Mouse (Mus musculus): ENCODE results near the gene Zmiz1. TPM values are rescaled to one million over a fixed set of nuclear protein-coding genes. Genes with fewer than 3 reads are reported as not detected.

Gene Zmiz1
- total RNA-seq, 2 experiments from 2014 or later, result 27.4 to 34.5 TPM

DNA sequence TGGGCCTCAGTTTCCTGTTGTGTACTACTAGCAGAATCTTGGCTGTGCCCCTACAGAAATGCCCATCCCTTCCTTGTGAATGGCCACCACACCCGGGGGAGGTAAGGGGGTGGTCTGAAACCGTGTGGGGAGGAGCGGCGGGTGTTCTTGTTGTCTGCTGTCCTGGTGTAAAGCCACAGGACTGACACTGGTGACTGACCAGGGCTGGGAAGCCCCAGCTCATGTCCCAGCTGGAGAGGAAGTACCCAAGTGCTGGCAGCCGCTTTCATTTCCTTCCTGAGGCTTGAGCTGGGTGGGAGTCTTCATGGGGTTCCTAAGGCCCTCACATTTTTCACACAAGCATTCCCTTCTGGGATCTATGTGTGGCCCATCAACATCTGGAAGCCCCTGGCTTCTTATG lies 155.7 kb downstream of the Zmiz1 start:
- H3K27ac ChIP-seq, result peak overlapping the region; percentile 9; the same call in 1 of the 2 replicates
- no peak for TF ChIP-seq CTCF (IDR thresholded peaks at IDR 0.05)

DNA sequence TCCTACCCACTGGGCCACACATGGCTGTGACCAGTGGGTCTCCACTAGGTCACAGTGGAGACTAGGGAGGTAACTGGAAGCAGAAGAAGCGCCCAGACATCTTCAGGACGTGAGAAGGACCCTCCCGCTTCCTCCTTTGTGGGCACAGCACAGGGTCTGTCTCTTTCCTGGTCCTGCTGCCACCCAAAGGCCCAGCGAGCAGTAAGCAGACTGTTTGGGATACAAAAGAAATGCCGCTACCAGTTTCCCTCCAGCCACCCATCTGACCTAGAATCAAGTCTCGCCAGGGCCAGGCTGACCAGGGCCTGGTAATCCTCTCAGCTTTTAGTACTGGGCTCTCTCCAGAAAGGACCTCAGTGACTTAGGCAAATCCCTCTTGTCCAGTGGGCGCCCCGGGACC lies 156.6 kb downstream of the Zmiz1 start:
- no peak overlapping the region; the same call in 1 of the 2 replicates for H3K27ac ChIP-seq
- DNase-seq, result no peak
- no peak overlapping the region for H3K4me3 ChIP-seq
- no peak for TF ChIP-seq CTCF (IDR thresholded peaks at IDR 0.05)
- intact Hi-C loops (cut with DNase I), result no loop called here

More for the DNA sequence above, 155.7 kb downstream of the Zmiz1 start:
- intact Hi-C loops (cut with DNase I), result no loop called here
- H3K4me3 ChIP-seq, result peak overlapping the region; percentile 9; the same call in 1 of the 2 replicates
- DNase-seq, result no peak

- TF ChIP-seq CTCF (IDR thresholded peaks at IDR 0.05), result no peak
- intact Hi-C loops (cut with DNase I), result no loop called here
- H3K4me3 ChIP-seq, result no peak overlapping the region
- DNase-seq, result no peak
- no peak overlapping the region for H3K27ac ChIP-seq
Observed at GRCm38 (mm10) chr14:25616009-25616723, 157.2 kb downstream of the Zmiz1 start.

GRCm38 (mm10) chr14:25617264-25617663 lies 158.3 kb downstream of the Zmiz1 start:
- no peak for DNase-seq
- no peak for TF ChIP-seq CTCF (IDR thresholded peaks at IDR 0.05)
- Histone ChIP-seq H3K27ac (no peak overlapping the region), H3K4me3 (no peak overlapping the region)
- intact Hi-C loops (cut with DNase I), result no loop called here

GRCm38 (mm10) chr14:25619066-25619762 lies 160.2 kb downstream of the Zmiz1 start:
- intact Hi-C loops (cut with DNase I), result no loop called here
- no peak overlapping the region for H3K4me3 ChIP-seq
- DNase-seq, result no peak
- no peak overlapping the region for H3K27ac ChIP-seq
- TF ChIP-seq CTCF (IDR thresholded peaks at IDR 0.05), result no peak

DNA sequence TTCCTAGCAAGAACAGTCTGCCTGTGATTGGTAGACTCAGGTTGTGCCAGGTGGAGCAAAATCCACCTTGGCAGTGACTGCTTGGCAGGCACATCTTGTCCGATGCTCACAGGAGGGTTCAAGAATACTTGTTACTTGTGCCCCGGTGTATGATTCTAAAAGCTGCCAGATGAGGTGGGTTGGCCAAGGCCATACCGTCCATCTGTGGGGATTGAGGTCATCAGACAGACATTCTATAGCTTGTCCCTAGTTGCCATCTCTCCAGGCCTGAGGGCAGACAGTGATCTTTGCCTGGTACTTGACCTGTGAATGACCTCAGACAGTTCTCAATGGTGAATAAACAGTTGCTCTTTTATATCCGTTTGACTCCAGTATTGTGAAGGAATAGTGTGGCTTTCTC lies 161.8 kb downstream of the Zmiz1 start:
- no peak overlapping the region for H3K27ac ChIP-seq
- no peak for TF ChIP-seq CTCF (IDR thresholded peaks at IDR 0.05)
- DNase-seq, result no peak
- intact Hi-C loops (cut with DNase I), result no loop called here
- H3K4me3 ChIP-seq, result no peak overlapping the region

- no peak for TF ChIP-seq CTCF (IDR thresholded peaks at IDR 0.05)
- no peak overlapping the region for H3K4me3 ChIP-seq
- no peak overlapping the region for H3K27ac ChIP-seq
- no peak for DNase-seq
- intact Hi-C loops (cut with DNase I), result no loop called here
Observed at GRCm38 (mm10) chr14:25623698-25624097, 164.7 kb downstream of the Zmiz1 start.

DNA sequence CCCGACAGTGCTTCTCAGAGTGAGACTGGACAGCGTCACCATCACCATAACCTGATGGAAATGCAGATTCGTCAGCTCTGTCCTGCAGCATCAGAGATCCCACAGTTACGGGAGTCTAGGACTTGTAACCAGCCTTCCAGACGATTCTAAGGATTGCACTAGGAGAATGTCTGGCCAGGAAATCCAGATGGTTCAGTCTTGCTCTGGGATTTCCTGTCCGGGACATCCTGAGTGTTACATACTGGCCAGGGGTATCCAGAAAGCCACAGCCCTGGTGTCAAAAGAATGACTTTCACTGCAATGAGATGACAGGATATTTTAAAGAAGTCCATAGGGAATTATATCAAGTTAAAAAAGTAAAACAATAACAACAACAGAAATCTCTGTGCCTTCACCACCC lies 165.7 kb downstream of the Zmiz1 start:
- Histone ChIP-seq H3K4me3 (no peak overlapping the region), H3K27ac (0 out of 2 replicates have a peak overlapping the region, but pooled peaks have one; percentile 36)
- DNase-seq, result no peak
- no peak for TF ChIP-seq CTCF (IDR thresholded peaks at IDR 0.05)
- intact Hi-C loops (cut with DNase I), result no loop called here

GRCm38 (mm10) chr14:25627599-25628255 lies 168.7 kb downstream of the Zmiz1 start:
- no peak for DNase-seq
- Histone ChIP-seq H3K4me3 (no peak overlapping the region), H3K27ac (peak overlapping the region; percentile 13; the same call in 1 of the 2 replicates)
- TF ChIP-seq CTCF (IDR thresholded peaks at IDR 0.05), result no peak
- intact Hi-C loops (cut with DNase I), result no loop called here

DNA sequence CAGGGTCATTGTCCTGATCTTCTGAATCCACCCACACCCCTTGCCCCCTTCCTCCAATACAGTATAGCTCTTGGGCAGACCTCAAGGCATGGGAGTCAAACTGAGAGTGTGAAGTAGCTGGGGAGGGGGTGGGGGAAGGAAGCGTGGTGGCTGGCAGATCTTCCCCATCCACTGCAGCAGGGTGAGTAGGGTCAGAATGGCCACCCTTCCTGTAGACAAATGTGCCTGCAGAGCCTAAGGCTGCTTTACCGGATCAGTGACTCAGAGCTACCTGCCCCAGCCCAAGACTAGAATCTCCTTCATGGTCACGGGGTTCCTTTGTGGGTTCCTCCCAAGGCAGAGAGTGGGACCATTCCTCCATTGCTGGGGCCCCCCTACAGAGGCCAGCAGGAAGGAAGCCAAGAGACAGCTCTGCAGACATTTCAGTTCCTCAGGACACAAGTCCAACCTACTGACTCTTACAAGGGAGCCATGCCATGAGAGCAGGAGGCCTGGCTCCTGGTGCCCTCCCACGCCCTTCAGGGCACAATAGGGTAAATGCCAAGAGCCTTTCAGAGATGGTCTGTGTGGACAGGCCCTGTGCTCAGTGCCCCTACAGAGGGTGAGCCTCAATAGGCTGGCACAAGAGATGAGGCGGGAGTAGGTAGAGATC lies 169.6 kb downstream of the Zmiz1 start:
- Histone ChIP-seq H3K27ac (peak overlapping the region; percentile 66), H3K4me3 (no peak overlapping the region)
- intact Hi-C loops (cut with DNase I), result no loop called here
- TF ChIP-seq CTCF (IDR thresholded peaks at IDR 0.05), result no peak
- DNase-seq, result no peak

- H3K4me3 ChIP-seq, result no peak overlapping the region
- no peak for DNase-seq
- TF ChIP-seq CTCF (IDR thresholded peaks at IDR 0.05), result no peak
- peak overlapping the region; percentile 66 for H3K27ac ChIP-seq
- intact Hi-C loops (cut with DNase I), result no loop called here
Observed at GRCm38 (mm10) chr14:25629866-25630606, 171.1 kb downstream of the Zmiz1 start.

Measured in gastrocnemius, adult 2 months (tissue).